ENCODE assay signal across 20 mouse cellular contexts in the genomic region with DNA sequence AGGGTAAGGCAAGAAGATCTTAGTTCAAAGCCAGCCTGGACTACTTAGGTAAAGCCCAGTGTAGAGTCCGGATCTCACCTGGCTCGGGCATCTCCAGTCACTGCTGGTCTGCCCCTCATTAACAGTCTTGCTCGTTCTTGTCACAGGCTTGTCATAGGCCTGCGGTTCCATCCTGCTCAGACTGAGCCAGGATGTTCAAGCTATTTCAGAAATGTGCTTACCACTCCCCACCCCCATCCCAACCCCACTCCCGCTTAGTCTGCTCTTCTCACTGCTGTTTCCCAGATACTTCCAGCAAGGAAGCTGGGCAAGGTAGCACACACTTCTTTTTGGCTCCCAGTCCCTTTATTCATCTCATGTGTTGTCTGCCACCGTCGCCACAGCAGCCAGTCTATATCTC. TPM values are rescaled to one million over a fixed set of nuclear protein-coding genes. Genes with fewer than 3 reads are reported as not detected.
DNase-seq lines count a peak whose midpoint lies in the region; ATAC-seq and TF ChIP-seq lines count a peak whose summit lies in the region.
"Had no signal": no experiment of that assay in that cellular context is flagged by ENCODE, and none has a peak within 500 bp of the region (broad histone marks: within the 10 kb centered on the region; RNA-seq: fewer than 3 reads in every experiment).

No protein-coding gene starts in this region.

- no peaks in the 10 kb centered on the region for H3K36me3 ChIP-seq in stomach, postnatal 0 days (ENCODE audit: control insufficient read depth, insufficient read depth, low read length)
- H3K36me3 ChIP-seq in forebrain, embryonic 16.5 days (ENCODE audit: control insufficient read depth, insufficient read depth) = peaks cover 2% of the 10 kb centered on the region; the same call in 1 of the 2 replicates
- peaks cover 13% of the 10 kb centered on the region for H3K36me3 ChIP-seq in embryonic facial prominence, embryonic 10.5 days (replicated peaks)

- no peak overlapping the region for H3K4me3 ChIP-seq in stomach, postnatal 0 days (ENCODE audit: low read depth, low read length)
- H3K4me3 ChIP-seq in forebrain, embryonic 16.5 days (replicated peaks; ENCODE audit: low read length) = no peak overlapping the region
- H3K4me3 ChIP-seq in embryonic facial prominence, embryonic 10.5 days = no peak overlapping the region
- H3K4me3 ChIP-seq: embryonic facial prominence, embryonic 12.5 days; forebrain, embryonic 13.5 days; forebrain, embryonic 15.5 days had no signal

- DNase-seq in frontal cortex, postnatal 36 days (ENCODE audit: low spot score in 2 of 2) = no peak
- DNase-seq in R1 (ENCODE audit: low read depth, low spot score) = peak; percentile 62
- DNase-seq in brain, adult 2 months (ENCODE audit: low read depth, low spot score) = peak; percentile 58
- DNase-seq in stomach, postnatal 0 days (ENCODE audit: low spot score) = no peak
- no peak for DNase-seq in embryonic facial prominence, embryonic 10.5 days (ENCODE audit: low spot score)
- DNase-seq: adrenal gland, adult 8-10 months; adrenal gland, postnatal 14 days; adrenal gland, postnatal 36 days; cerebellum, adult 11 months; cerebellum, adult 8-10 months; cerebellum, adult 9-11 months; embryo, embryonic 11 days had no signal

- no peak for TF ChIP-seq CTCF in stomach, postnatal 0 days (IDR thresholded peaks at IDR 0.05; ENCODE audit: low read depth)

- WGBS in stomach, postnatal 0 days = 85% methylated on average over 7 of the region's 7 CpGs
- WGBS in forebrain, embryonic 16.5 days = 84% methylated on average over 7 of the region's 7 CpGs
- 90% methylated on average over 7 of the region's 7 CpGs for WGBS in embryonic facial prominence, embryonic 10.5 days

- TF ChIP-seq EP300 in stomach, postnatal 0 days (optimal IDR thresholded peaks at IDR 0.05) = no peak

- 0 out of 2 replicates have a peak, but pooled peaks have one; percentile 42 for ATAC-seq in frontal cortex, adult (ENCODE audit: low TSS enrichment)
- no peak for ATAC-seq in stomach, postnatal 0 days (ENCODE audit: low FRiP score, low TSS enrichment)
- ATAC-seq in forebrain, embryonic 16.5 days = no peak
- ATAC-seq: activated CD4-positive, CD25-positive, alpha-beta regulatory T cell, adult 4 months; forebrain, embryonic 13.5 days; forebrain, embryonic 15.5 days; Patski had no signal

- H3K4me2 ChIP-seq in stomach, postnatal 0 days (replicated peaks; ENCODE audit: low read depth) = no peak overlapping the region
- H3K4me2 ChIP-seq in forebrain, embryonic 16.5 days (ENCODE audit: low read length) = no peak overlapping the region
- H3K4me2 ChIP-seq: embryonic facial prominence, embryonic 12.5 days; forebrain, embryonic 13.5 days; forebrain, embryonic 15.5 days had no signal

- no peaks in the 10 kb centered on the region for H3K27me3 ChIP-seq in stomach, postnatal 0 days (ENCODE audit: control insufficient read depth, insufficient read depth, low read length)
- no peaks in the 10 kb centered on the region for H3K27me3 ChIP-seq in forebrain, embryonic 16.5 days (replicated peaks; ENCODE audit: control insufficient read depth, insufficient read depth, low read length)
- no peaks in the 10 kb centered on the region for H3K27me3 ChIP-seq in embryonic facial prominence, embryonic 10.5 days (replicated peaks; ENCODE audit: low read depth, poor library complexity, severe bottlenecking)
- H3K27me3 ChIP-seq: embryonic facial prominence, embryonic 12.5 days; forebrain, embryonic 13.5 days; forebrain, embryonic 15.5 days; Patski had no signal

- no peak overlapping the region for H3K27ac ChIP-seq in stomach, postnatal 0 days (replicated peaks)
- no peak overlapping the region for H3K27ac ChIP-seq in forebrain, embryonic 16.5 days (ENCODE audit: low read length)
- H3K27ac ChIP-seq in embryonic facial prominence, embryonic 10.5 days (replicated peaks) = no peak overlapping the region
- H3K27ac ChIP-seq: embryonic facial prominence, embryonic 12.5 days; forebrain, embryonic 13.5 days; forebrain, embryonic 15.5 days had no signal

- no peaks in the 10 kb centered on the region for H3K9me3 ChIP-seq in stomach, postnatal 0 days (ENCODE audit: control insufficient read depth, low read length)
- H3K9me3 ChIP-seq in forebrain, embryonic 16.5 days (ENCODE audit: control insufficient read depth, low read length) = no peaks in the 10 kb centered on the region
- H3K9me3 ChIP-seq in embryonic facial prominence, embryonic 10.5 days = no peaks in the 10 kb centered on the region
- H3K9me3 ChIP-seq: embryonic facial prominence, embryonic 12.5 days; forebrain, embryonic 13.5 days; forebrain, embryonic 15.5 days; G1E had no signal

- H3K4me1 ChIP-seq in stomach, postnatal 0 days (replicated peaks; ENCODE audit: control insufficient read depth, insufficient read depth) = no peaks in the 10 kb centered on the region
- H3K4me1 ChIP-seq in forebrain, embryonic 16.5 days (replicated peaks; ENCODE audit: control insufficient read depth, insufficient read depth, low read length) = no peaks in the 10 kb centered on the region
- peaks cover 23% of the 10 kb centered on the region for H3K4me1 ChIP-seq in embryonic facial prominence, embryonic 10.5 days
- H3K4me1 ChIP-seq: forebrain, embryonic 13.5 days; forebrain, embryonic 15.5 days had no signal

- H3K9ac ChIP-seq in stomach, postnatal 0 days (ENCODE audit: low read length) = no peak overlapping the region
- H3K9ac ChIP-seq in forebrain, embryonic 16.5 days (replicated peaks; ENCODE audit: low read depth, low read length) = no peak overlapping the region
- H3K9ac ChIP-seq: embryonic facial prominence, embryonic 12.5 days; forebrain, embryonic 13.5 days; forebrain, embryonic 15.5 days had no signal

RNA-seq across cellular contexts. Expression of gene Rab15, which starts 46.9 kb away (rescaled TPM):
- polyA plus RNA-seq in stomach, postnatal 0 days (2015; fragmentation: Nextera tagmentation; extraction: Ambion mirVana) = 24.0 and 27.2 TPM in 2 replicates
- 27.7 and 34.4 TPM in 2 replicates for polyA plus RNA-seq in forebrain, embryonic 16.5 days (2015; fragmentation: Nextera tagmentation; extraction: Ambion mirVana)
- polyA plus RNA-seq in embryonic facial prominence, embryonic 10.5 days (2016; fragmentation: Nextera tagmentation; extraction: Ambion mirVana) = 15.7 and 17.3 TPM in 2 replicates
- polyA plus RNA-seq: activated CD4-positive, CD25-positive, alpha-beta regulatory T cell, adult 4 months; G1E had no signal

Comparison
In these comparisons a context has a peak if more than half of its experiments do, and no peak if none do; other contexts are left out.
1. DNase-seq: peak in R1 (single experiment) and brain, adult 2 months (single experiment); none in frontal cortex, postnatal 36 days (0 of 2), stomach, postnatal 0 days (single experiment) and embryonic facial prominence, embryonic 10.5 days (single experiment).